ENCODE assay signal across 24 mouse cellular contexts in the genomic region with DNA sequence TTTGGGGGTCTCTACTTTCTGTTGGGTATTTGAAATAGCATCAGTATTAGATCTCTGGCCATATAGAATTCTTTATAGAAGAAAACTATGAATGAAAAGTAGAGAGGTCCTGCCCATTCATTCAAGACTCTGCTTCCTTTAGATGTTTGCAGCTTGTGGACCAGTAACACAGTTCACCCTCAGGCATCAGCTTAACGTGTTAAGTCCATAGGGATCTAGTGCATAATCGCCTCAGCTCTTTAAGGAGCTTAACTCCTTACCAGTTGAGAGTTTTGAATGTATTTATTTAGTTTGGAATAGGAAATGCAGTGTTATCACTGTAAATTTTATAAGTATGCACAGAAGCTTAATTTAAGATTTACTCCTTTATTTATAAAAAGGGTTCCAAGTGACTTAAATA.
"Had no signal": no experiment of that assay in that cellular context is flagged by ENCODE, and none has a peak within 500 bp of the region (broad histone marks: within the 10 kb centered on the region; RNA-seq: fewer than 3 reads in every experiment).

No protein-coding gene starts in this region.

- H3K27me3 ChIP-seq: heart, embryonic 13.5 days; heart, embryonic 15.5 days; hindbrain, embryonic 13.5 days; hindbrain, embryonic 15.5 days; intestine, embryonic 15.5 days; limb, embryonic 12.5 days had no signal

- H3K9ac ChIP-seq: forebrain, postnatal 0 days; heart, embryonic 13.5 days; heart, embryonic 15.5 days; hindbrain, embryonic 13.5 days; hindbrain, embryonic 15.5 days; intestine, embryonic 15.5 days; limb, embryonic 12.5 days had no signal

- H3K9me3 ChIP-seq: heart, embryonic 13.5 days; heart, embryonic 15.5 days; hindbrain, embryonic 13.5 days; hindbrain, embryonic 15.5 days; intestine, embryonic 15.5 days; limb, embryonic 10.5 days; limb, embryonic 12.5 days had no signal

- H3K4me3 ChIP-seq: heart, adult 2 months; heart, embryonic 13.5 days; heart, embryonic 15.5 days; hindbrain, embryonic 13.5 days; hindbrain, embryonic 15.5 days; intestine, embryonic 15.5 days; layer of hippocampus, adult 2 months; left cerebral cortex, adult 2 months; limb, embryonic 10.5 days; limb, embryonic 12.5 days had no signal

- H3K4me2 ChIP-seq: heart, embryonic 11.5 days; heart, embryonic 13.5 days; heart, embryonic 15.5 days; hindbrain, embryonic 13.5 days; hindbrain, embryonic 15.5 days; intestine, embryonic 15.5 days; limb, embryonic 12.5 days had no signal

- ATAC-seq: forebrain, postnatal 0 days; hindbrain, postnatal 0 days; intestine, embryonic 15.5 days; intestine, postnatal 0 days had no signal

- DNase-seq: forebrain, postnatal 0 days; gastrocnemius, postnatal 14 days; gastrocnemius, postnatal 36 days; heart, adult 11 months; heart, adult 2 months; heart, postnatal 14 days; heart, postnatal 36 days; kidney, adult 18-20 months; kidney, adult 8-10 months; kidney, postnatal 10 days; kidney, postnatal 25 days; kidney, postnatal 4 days had no signal

- H3K36me3 ChIP-seq: heart, embryonic 15.5 days; intestine, embryonic 15.5 days had no signal

- H3K4me1 ChIP-seq: heart, embryonic 15.5 days; intestine, embryonic 15.5 days; limb, embryonic 10.5 days; limb, embryonic 12.5 days had no signal

- H3K27ac ChIP-seq: heart, adult 2 months; heart, embryonic 13.5 days; heart, embryonic 15.5 days; hindbrain, embryonic 13.5 days; hindbrain, embryonic 15.5 days; hindbrain, postnatal 0 days; intestine, embryonic 15.5 days; layer of hippocampus, adult 2 months; left cerebral cortex, adult 2 months; limb, embryonic 10.5 days; limb, embryonic 12.5 days had no signal
